Mouse (Mus musculus) megakaryocyte, embryonic 14.5 days (primary cell): ENCODE data around the gene Sltm. TPM values are rescaled to one million over a fixed set of nuclear protein-coding genes. Genes with fewer than 3 reads are reported as not detected.
A peak's percentile ranks its signal among the peaks of the same experiment; 100 is the strongest.

Source experiments
- H3K27me3 ChIP-seq: replicated peaks from 2 replicates; pipeline ENCODE3; 2012; ENCODE audit warnings: inconsistent platforms
- H3K36me3 ChIP-seq: replicated peaks from 2 replicates; pipeline ENCODE3; 2012; ENCODE audit warnings: low read length, inconsistent platforms, mixed read lengths
- H3K4me1 ChIP-seq: 2 replicates; pipeline ENCODE4 v1.6.1; 2012; ENCODE audit warnings: inconsistent platforms
- H3K4me3 ChIP-seq: replicated peaks from 2 replicates; pipeline ENCODE3; 2012; ENCODE audit warnings: moderate library complexity, mild to moderate bottlenecking, inconsistent platforms
- H3K9me3 ChIP-seq: 2 replicates; pipeline ENCODE4 v1.6.1; 2012; ENCODE audit warnings: inconsistent platforms
- FLI1 ChIP-seq: IDR thresholded peaks from 2 replicates; pipeline ENCODE4 v1.6.1; 2012; ENCODE audit warnings: low read length, inconsistent platforms, mixed read lengths
- GATA1 ChIP-seq: IDR thresholded peaks from 3 replicates; pipeline ENCODE4 v1.6.1; 2012; ENCODE audit warnings: mixed read lengths, low read length, inconsistent platforms, borderline replicate concordance
- polyA plus RNA-seq: library from polyadenylated mRNA; stranded (reverse); fragments of >175 nt; gene quantifications from 2 replicates; pipeline ENCODE4 v1.2.3, GENCODE M21; 2012; ENCODE audit warnings: low replicate concordance; ENCODE audit not compliant: insufficient read depth

The Sltm gene
- polyA plus RNA-seq = 8.8 and 14.3 TPM in 2 replicates

DNA sequence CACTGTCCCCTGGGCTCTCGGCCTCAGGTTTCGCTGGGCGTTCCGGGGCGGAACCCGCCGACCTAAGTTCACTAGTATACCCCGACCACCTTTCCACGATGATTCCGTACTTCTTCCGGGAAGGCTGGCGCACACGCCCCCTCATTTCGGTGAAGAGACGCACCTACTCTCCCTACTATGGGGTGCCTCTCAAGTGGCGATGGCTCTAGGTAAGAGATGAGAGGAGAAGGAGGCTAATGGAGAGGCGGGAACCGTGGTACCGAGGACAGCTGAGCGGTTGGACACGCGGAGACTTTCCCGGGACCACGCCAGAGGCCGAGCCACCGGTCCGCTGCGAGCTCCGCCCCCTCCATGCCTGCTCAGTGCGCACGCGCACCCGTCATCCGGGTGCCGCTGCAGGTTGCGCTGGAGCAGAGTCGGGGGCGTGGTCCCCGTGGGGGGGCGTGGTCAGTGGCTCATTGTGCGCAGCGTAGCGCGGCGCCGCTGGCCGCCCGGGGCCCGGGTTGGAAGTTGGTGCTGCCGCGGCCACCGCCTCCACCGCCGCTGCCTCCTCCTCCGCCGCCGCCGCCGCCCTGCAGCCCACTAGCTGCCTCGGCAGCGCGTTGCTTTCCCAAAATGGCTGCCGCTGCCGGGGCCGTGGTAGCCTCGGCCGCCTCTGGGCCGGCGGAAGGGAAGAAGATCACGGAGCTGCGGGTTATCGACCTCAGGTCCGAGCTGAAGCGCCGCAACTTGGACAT is at the start of gene Sltm:
Sltm (plus strand) TSS at position 450 of the 737 bp plus-strand sequence.
- Histone ChIP-seq H3K4me3 (peak within 1 kb of the TSS; percentile 96), H3K4me1 (peaks cover 32% of the 10 kb centered on the region), H3K36me3 (peaks cover 12% of the 10 kb centered on the region), H3K9me3 (no peaks in the 10 kb centered on the region), H3K27me3 (no peaks in the 10 kb centered on the region)
- TF ChIP-seq FLI1 (no peak), GATA1 (no peak)

- TF ChIP-seq FLI1 (no peak), GATA1 (no peak)
- Histone ChIP-seq H3K27me3 (no peaks in the 10 kb centered on the region), H3K4me1 (peaks cover 44% of the 10 kb centered on the region), H3K4me3 (no peak overlapping the region), H3K36me3 (peaks cover 42% of the 10 kb centered on the region), H3K9me3 (no peaks in the 10 kb centered on the region)
Observed at GRCm38 (mm10) chr9:70493038-70493437, 49.5 kb upstream of the Sltm start.

DNA sequence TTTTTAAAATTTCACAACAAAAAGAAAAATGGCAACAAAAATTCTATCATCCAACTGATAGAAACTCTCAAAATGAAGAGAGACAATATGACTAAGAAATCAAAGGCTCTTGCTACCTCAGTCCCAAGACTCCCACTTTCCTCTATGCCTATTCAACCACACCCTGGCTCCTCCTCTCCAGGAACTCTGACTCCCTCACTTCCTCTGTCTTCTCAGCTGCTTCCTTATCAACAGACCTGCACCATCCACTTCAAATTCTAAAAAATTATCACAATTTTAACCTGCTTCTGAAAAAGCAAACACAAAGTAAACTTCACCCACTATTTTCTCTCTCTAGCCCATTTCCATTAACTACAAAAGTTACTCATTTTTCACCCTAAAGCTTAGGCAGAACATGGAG is 45.6 kb upstream of the Sltm start:
- Histone ChIP-seq H3K4me1 (peaks cover 46% of the 10 kb centered on the region), H3K27me3 (no peaks in the 10 kb centered on the region), H3K36me3 (peaks cover 41% of the 10 kb centered on the region), H3K9me3 (no peaks in the 10 kb centered on the region), H3K4me3 (no peak overlapping the region)
- TF ChIP-seq GATA1 (no peak), FLI1 (no peak)

- TF ChIP-seq GATA1 (no peak), FLI1 (no peak)
- H3K36me3 ChIP-seq = peaks cover 19% of the 10 kb centered on the region
- H3K4me3 ChIP-seq = peak overlapping the region; percentile 97
- H3K27me3 ChIP-seq = no peaks in the 10 kb centered on the region
- H3K9me3 ChIP-seq = no peaks in the 10 kb centered on the region
- peaks cover 39% of the 10 kb centered on the region for H3K4me1 ChIP-seq
Observed at GRCm38 (mm10) chr9:70502284-70503014, 40.1 kb upstream of the Sltm start.

DNA sequence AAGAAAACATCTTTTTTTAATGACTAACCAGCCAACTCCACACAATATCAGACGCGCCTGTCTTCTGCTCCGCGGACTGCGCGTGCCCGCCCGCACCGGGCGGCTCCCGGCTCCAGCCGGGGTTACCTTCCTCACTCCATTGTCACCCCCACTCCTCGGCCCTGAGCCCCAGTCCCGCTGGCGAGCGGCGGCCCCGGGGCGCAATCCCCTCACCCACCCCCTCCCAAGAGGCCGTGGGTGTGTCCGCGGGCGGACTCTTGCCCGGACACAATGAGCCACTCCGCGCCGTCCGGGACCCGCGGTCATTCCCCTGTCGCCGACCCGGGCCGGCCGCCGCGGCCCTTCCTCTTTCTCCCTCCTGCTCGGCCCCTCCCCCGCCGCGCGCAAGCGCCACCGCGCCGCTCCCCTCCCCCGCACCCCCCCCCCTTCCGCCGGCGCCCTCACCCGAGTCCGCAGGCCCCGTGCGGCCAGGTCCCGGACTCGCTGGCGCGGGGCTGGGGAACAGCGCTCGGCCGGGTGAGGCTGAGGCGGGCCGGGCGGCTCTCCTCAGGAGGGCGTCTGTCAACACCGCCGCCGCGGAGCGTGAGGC is 39.4 kb upstream of the Sltm start:
- Histone ChIP-seq H3K4me1 (peaks cover 36% of the 10 kb centered on the region; the same call in 1 of the 2 replicates), H3K27me3 (no peaks in the 10 kb centered on the region), H3K36me3 (peaks cover 17% of the 10 kb centered on the region), H3K9me3 (no peaks in the 10 kb centered on the region), H3K4me3 (peak overlapping the region; percentile 97)
- TF ChIP-seq FLI1 = no peak

GRCm38 (mm10) chr9:70503626-70504041 is 38.9 kb upstream of the Sltm start, which contains the start of gene Rnf111:
TSS of gene Rnf111 (minus strand) at chr9:70503725.
- Histone ChIP-seq H3K4me1 (peaks cover 36% of the 10 kb centered on the region; the same call in 1 of the 2 replicates), H3K27me3 (no peaks in the 10 kb centered on the region), H3K36me3 (peaks cover 11% of the 10 kb centered on the region), H3K9me3 (no peaks in the 10 kb centered on the region), H3K4me3 (peak within 1 kb of the TSS; percentile 97)
- no peak for TF ChIP-seq FLI1
- TF ChIP-seq GATA1 = no peak

DNA sequence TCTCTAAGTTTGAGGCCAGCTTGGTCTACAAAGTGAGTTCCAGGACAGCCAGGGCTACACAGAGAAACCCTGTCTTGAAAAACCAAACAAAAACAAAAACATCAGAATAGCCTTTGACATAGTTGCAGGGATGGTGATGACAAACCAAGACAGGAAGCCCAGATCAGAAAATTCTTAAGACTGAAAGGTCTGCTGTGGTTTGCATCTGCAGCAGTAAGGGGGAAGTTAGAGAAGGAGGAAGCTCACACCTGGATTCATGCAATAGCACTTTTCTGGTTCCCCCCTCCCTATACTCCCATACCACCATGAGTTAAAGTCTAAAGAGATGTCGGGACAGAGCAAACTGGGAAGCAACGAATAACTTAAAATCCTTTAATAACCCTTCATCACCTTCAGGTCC is 36.4 kb upstream of the Sltm start:
- TF ChIP-seq FLI1 (no peak), GATA1 (no peak)
- Histone ChIP-seq H3K27me3 (no peaks in the 10 kb centered on the region), H3K36me3 (no peaks in the 10 kb centered on the region), H3K4me3 (no peak overlapping the region), H3K4me1 (peaks cover 41% of the 10 kb centered on the region), H3K9me3 (no peaks in the 10 kb centered on the region)

- Histone ChIP-seq H3K4me1 (peaks cover 38% of the 10 kb centered on the region), H3K36me3 (no peaks in the 10 kb centered on the region), H3K4me3 (no peak overlapping the region), H3K9me3 (no peaks in the 10 kb centered on the region), H3K27me3 (no peaks in the 10 kb centered on the region)
- TF ChIP-seq FLI1 (no peak), GATA1 (no peak)
Observed at GRCm38 (mm10) chr9:70506787-70507186, 35.8 kb upstream of the Sltm start.

DNA sequence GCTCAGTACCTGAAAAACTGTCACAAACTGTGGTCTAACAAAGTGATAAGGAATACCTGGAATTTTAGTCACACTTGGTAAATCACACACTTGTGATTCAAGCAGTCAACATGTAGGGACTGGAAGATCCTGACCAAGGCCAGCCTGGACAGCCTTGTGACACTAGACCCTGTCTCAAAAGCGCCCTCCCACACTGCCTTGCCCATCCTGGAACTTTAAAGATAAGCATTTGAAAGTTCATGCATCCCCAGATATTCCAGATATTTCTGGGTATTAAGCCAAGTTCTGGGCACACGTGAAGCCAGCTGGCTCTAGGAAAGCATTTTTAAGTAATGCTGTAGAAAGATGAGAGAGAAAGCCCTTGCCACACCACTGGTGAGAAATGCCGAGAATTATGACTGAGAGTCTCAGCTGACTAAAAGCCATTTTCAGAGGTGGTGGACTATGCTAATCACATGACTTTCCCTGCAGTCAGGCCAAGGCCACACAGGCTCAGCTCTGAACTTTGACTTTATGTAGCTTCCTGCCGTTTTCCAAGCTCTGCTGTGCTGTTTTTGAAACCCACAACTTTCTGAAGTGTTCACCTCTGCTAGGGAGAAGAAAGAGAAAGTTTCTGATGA is 32.5 kb upstream of the Sltm start:
- Histone ChIP-seq H3K4me1 (peaks cover 23% of the 10 kb centered on the region), H3K27me3 (no peaks in the 10 kb centered on the region), H3K36me3 (no peaks in the 10 kb centered on the region), H3K9me3 (no peaks in the 10 kb centered on the region), H3K4me3 (no peak overlapping the region)
- no peak for TF ChIP-seq FLI1
- no peak for TF ChIP-seq GATA1

- Histone ChIP-seq H3K27me3 (no peaks in the 10 kb centered on the region), H3K4me3 (no peak overlapping the region), H3K36me3 (no peaks in the 10 kb centered on the region), H3K9me3 (no peaks in the 10 kb centered on the region), H3K4me1 (peaks cover 25% of the 10 kb centered on the region)
- TF ChIP-seq GATA1 = no peak
- no peak for TF ChIP-seq FLI1
Observed at GRCm38 (mm10) chr9:70510998-70511583, 31.5 kb upstream of the Sltm start.
